Mouse (Mus musculus) telencephalon, adult 2 months (tissue): Measurements from ENCODE around the gene Polm.
A peak's percentile ranks its signal among the peaks of the same experiment; 100 is the strongest.
"Not testable (repeated sequence)": the region's sequence is repeated elsewhere in the genome, so short reads cannot be mapped to it uniquely, and the experiment has no call there.

ENCODE experiments used
- DNase-seq: peaks from one replicate; pipeline ENCODE4 v3.0.0-alpha.2; 2011; ENCODE audit warnings: low read depth, low spot score

The Polm gene

GRCm38 (mm10) chr11:5855481-5855880, 17.7 kb upstream of the Polm start:
- DNase-seq = no peak

- DNase-seq = no peak
Observed at GRCm38 (mm10) chr11:5852314-5852713, 14.5 kb upstream of the Polm start.

GRCm38 (mm10) chr11:5851021-5851736, 13.4 kb upstream of the Polm start:
- DNase-seq = no peak

DNA sequence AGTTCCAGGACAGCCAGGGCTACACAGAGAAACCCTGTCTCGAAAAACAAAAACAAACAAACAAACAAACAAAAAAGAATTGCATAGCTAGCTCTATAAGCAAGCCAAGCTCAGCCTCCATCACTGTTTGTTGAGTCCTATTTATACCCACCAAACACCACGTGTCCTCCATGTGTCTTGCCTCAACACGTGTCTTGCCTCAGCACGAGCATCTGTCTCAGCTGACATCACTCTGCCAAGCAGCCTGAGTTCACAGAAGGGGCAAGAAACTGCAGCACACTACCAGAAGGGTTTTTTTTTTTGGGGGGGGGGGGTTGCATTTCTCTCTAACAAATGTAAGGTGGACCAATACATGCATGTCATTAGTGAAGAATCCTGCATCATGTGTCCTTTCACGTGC, 12.6 kb upstream of the Polm start:
- no peak for DNase-seq

DNA sequence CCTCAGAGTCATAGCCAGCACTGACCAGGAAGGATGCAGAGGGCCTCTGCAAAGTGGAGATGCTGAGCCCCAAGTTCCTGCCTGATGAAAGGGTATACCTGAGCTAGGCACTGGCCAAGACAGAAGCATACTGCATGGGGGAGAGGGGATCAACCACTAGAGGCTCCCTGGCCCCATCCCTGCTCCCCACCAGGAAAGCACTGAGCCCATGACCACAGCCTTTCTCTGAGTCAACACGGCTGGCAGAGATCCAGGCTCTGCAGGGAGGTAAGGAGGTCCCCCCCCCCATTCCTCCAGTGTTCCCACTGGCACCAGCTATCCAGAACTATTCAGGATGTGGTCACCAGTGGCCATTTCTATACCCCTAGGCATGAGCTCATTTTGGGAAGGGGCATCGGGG, 11.5 kb upstream of the Polm start:
- DNase-seq = no peak

DNA sequence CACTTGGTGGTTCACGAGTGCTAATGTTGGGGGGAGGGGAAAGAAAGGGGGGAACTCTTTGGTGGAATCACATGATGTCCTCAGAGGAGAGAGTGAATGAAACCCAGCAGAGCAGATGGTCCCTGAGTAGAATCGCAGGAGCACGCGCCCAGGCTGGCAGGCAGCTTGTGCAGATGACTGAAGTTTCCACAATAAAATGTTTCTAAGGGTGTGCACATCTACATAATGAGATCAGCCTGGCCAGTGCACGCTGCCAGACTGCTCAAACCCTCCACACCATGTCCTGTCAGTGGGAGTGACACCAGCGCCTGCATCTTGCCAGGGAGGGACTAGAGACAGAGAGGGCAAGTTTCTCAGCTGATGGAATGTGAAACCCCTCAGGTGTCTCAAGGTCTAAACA, 10.9 kb upstream of the Polm start:
- peak; percentile 76 for DNase-seq

DNA sequence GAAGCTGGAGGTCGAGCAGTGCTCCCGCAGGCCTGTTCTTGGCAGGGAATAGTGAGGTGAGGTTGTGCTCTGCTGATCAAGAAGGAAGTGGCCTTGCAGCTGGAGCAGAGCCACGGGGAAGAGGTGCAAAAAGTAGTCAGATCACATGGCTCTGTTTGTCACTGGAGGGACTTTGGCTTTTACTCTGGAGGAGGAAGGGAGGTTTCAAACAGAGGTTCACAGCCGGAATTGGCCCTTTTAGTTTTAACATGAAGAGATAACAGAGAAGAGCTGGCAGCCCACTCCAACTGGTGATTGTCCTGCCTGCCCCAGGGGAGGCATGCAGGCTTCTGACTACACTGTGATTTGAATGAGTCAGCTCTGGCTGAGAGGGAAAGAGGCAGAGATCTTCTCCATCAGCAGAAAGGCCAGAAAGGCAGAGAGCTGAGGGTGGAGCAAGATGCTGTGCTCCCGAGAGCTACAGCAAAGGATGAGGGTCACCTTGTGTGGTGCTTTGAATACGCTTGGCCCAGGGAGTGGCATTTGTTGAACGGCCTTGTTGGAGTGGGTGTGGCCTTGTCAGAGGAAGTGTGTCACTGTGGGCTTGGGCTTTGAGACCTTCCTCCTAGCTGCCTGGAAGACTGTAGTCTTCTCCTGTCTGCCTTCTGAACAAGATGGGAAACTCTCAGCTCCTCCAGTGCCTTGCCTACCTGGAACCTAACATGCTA, 9.0 kb upstream of the Polm start:
- DNase-seq = no peak

- no peak for DNase-seq
Observed at GRCm38 (mm10) chr11:5843131-5843530, 5.3 kb upstream of the Polm start.

- no peak for DNase-seq
Observed at GRCm38 (mm10) chr11:5841751-5842150, 3.9 kb upstream of the Polm start.

DNA sequence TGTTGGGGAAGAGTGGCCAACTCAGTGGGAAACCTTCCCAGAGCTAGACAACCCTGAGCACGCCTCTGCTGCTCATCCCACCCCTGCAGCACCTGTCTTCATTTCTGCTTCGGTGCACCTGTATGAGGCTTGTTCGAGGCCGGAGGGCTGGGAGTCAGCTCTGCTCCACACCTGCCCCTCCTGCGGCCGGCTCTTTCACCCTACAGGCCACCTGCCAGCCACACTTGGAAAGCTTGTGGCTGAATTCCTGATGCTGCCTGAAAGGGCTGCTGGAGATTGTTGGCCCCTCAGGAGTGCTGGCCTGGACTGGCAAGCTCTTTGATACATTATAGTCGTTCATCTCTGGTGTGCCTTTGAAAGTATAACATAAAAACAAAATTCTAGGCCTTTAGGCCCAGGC, 2.5 kb upstream of the Polm start:
- DNase-seq = no peak

- DNase-seq = no peak
Observed at GRCm38 (mm10) chr11:5836126-5836525, 1.7 kb downstream of the Polm start.

- DNase-seq = no peak
Observed at GRCm38 (mm10) chr11:5835057-5835456, 2.8 kb downstream of the Polm start.

DNA sequence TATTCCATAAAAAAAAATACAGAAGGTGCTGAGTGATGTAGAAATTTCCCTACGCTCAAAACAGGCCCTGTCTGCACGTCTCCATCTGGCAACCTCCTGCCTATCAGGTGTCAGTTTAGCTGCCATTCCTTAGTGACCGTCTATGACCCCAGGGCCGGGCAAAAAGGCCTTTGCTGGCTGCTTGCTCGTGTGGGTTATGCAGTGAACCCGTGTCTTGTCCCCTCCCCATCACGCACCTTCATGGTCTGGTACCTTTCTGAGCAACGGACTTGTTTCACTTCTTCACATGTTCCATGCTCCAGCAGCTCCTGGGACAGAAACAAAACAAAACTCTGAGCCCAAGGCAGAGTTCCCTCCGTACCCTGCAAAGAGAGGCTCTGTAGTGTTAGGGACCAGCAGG, 3.3 kb downstream of the Polm start:
- no peak for DNase-seq

DNA sequence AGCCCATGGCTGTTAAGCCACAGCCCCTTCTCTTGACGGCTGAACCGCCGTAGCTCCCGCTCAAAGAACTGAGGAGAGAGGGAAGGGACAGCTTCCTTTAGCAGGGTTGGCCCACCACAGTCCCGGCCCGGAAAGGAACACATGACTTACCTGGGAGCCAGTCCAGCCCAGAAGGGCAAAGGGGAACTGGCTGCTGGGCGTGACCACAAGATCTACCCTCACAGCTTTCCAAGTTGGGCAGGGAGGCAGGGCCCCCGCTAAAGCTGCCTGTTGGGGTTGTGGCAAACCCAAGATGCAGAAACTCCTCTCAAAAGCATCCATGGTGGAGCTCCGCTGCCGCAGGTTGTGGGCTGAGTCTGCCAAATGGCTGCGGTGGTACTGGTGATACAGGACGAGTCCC, 8.5 kb downstream of the Polm start:
- no peak for DNase-seq

DNA sequence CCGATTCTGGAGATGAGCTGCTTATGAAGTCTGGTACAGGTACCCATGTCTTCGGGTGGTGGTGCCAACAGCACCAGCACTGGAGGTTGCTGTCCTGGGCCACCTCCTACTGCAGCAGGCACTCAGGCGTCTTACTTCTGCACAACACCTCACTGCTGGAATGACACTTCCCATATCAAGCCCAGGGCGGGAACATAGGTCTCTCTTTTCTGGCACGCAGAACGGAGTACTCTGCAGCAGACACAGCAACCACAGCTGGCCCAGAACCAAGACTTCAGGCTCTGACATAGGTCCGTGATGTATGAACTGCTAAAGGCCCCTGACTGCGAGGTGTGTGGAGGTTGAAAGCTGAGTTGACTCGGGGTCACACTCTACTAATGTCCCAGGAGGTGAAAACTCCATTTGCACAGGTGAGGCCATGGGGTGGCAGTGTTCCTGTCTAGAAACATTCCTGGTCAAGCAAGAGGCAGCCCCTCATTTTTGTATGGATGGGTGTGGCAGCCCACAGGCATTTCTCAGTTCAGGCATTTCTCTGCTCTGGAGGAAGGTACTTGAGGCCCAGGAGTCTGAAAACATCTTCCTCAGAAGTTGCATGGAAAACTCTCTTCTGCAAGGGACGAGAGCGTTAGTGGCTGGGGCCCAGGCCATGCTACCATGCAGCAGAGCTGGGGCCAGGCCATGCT, 9.2 kb downstream of the Polm start:
- DNase-seq = no peak

- DNase-seq = no peak
Observed at GRCm38 (mm10) chr11:5827931-5828330, 9.9 kb downstream of the Polm start.

- no peak for DNase-seq
Observed at GRCm38 (mm10) chr11:5825432-5825831, 12.4 kb downstream of the Polm start.

DNA sequence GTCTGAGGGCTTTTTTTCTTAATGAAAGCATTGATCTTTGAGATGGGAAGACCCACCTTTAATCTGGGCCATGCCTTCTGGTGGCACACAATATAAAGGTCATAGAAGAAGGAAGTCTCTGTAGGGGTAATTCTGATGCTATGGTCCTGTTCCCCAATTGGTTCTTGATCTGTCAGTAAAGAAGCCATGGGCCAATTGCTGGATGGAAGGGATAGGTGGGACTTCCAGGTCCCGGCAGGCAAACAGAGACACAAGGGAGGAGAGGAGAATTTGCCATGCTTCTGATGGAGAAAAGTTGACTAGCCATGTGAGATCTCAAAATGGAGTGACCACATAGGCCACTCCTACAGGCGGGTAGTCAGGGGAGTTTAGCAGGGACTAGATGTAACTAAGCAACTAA, 18.6 kb downstream of the Polm start:
- no peak for DNase-seq

- DNase-seq = no peak
Observed at GRCm38 (mm10) chr11:5813381-5813780, 24.4 kb downstream of the Polm start.

DNA sequence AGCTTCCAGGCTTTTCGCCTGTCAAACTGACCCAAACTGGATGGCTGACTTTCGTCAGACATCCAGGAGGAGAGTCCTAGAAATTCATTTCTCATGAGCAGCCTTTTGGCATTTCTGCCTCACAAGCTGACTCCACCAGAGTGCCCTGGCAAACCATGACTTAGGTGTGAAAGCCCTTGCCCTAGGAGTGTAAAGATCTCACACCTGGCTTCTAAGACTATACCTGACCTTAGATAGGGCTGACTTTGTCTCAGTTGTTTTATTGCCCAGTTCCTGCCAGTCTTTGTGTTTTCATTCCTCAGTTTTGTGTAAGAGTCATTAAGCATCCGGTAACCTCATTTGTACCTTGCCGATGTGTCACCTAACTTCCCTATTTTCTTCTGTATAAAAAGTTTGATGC, 28.3 kb downstream of the Polm start:
- DNase-seq = not testable (repeated sequence)

DNA sequence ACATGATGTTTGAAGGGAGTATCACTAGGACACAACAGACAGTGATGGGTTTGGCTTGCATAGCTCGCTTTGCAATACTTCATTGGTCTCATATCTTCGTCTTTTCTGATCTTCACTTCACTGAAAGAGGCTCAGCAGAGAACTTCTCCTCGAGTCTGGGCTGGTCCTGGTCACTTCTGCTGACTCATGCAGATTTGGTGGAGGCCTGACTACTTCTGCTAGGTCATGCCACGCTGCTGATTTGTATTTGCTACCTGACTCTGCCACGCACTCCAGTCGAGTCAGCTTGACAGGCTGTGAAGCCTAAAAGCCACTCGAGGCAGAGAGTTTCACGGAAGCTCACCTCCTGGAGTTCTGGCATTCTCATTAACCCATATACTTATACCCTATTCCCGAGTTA, 29.9 kb downstream of the Polm start:
- no peak for DNase-seq

DNA sequence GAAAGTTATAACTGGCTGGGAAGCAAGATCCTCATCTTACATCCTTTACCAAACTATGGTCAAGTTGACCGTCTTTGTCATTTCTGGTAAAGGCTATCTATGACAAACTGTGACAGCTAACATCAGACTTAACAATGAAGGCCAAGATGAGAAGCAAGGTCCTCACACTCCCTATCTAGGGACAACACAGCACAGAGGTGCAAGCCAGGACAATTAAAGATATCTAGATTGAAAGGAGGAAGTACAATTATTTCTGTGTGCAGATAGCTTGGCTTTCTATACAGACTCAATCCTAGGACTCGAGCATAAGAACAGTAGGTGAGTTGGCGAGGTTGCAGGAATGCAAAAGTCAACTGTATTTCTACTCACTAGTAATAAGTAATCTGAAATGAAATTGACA, 32.1 kb downstream of the Polm start:
- DNase-seq = no peak

GRCm38 (mm10) chr11:5804174-5804573, 33.6 kb downstream of the Polm start:
- DNase-seq = no peak
